Mouse (Mus musculus): ENCODE results near the gene Zfand3. TPM values are rescaled to one million over a fixed set of nuclear protein-coding genes. Genes with fewer than 3 reads are reported as not detected.

Zfand3 gene
- polyA plus RNA-seq, 1 experiment: 105 TPM

DNA sequence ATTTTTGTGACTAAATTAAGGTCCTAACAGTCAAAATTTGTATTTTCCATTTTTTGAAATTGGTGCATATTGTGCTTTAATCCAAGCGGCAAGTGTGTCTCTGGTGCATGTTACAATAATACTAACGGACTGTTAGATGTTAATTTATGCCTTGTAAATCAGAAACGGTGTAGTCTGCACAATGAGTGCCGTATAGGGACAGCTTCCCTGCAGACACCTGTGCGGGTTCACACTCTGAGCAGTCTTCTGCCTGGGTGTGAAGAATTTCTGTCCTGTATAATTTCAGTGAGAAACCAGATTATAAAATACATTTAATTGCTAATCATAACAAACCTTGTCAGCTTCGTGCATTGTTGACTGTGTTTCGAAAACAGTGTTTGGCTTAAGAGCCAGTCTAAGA is 124.7 kb downstream of the Zfand3 start:
- Histone ChIP-seq H3K4me3 (ENCODE audit: insufficient read depth, low read depth, low read length) (no peak overlapping the region), H3K4me1 (ENCODE audit: control insufficient read depth, insufficient read depth, insufficient read length, low read length) (peaks cover 15% of the 10 kb centered on the region), H3K27ac (replicated peaks; ENCODE audit: low read depth, low read length) (no peak overlapping the region)

DNA sequence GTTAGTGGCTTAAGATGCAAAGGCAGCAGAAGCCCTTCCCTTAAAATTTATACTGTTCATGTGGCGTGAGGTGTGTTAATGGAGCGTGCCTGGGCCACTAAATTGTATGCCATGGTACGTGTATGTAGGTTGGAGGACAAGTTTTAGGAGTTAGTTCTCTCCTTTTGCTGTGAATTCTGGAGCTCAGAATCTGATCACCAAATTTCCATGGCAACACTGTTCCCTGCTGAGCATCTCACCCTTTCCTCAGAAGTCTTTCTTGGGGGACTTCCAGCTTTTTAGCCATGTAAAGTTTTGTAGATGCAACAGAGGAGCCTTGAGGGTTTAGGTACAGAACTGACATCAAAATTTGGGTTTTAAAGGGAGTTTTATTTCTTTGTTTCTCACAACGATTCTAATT is 125.8 kb downstream of the Zfand3 start:
- peaks cover 15% of the 10 kb centered on the region for H3K4me1 ChIP-seq (ENCODE audit: control insufficient read depth, insufficient read depth, insufficient read length, low read length)
- H3K4me3 ChIP-seq (ENCODE audit: insufficient read depth, low read depth, low read length): no peak overlapping the region
- H3K27ac ChIP-seq (replicated peaks; ENCODE audit: low read depth, low read length): no peak overlapping the region

DNA sequence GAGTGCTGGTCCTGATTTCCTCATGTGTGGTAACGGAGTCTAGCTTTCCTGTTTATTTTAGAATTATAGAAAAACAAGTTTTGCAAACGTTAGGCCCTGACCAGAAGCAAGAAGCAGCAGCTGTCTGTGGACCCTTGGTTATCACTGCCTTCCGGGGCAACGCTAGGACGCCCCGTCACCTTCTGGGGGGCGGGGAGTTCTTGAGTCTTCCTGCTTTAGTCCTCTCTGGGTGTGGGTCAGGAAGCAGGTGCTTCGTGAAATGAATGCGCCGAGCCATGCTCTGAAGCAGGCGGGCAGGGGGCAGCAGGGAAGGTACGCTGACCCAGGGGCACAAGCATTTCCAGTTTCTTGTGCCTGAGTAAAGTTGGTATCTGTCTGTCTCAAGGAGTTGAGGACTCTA is 129.1 kb downstream of the Zfand3 start:
- no peak overlapping the region for H3K4me3 ChIP-seq (ENCODE audit: insufficient read depth, low read depth, low read length)
- no peak overlapping the region for H3K27ac ChIP-seq (replicated peaks; ENCODE audit: low read depth, low read length)
- peaks cover 11% of the 10 kb centered on the region; the same call in 1 of the 2 replicates for H3K4me1 ChIP-seq (ENCODE audit: control insufficient read depth, insufficient read depth, insufficient read length, low read length)

GRCm38 (mm10) chr17:30134955-30135735 is 130.6 kb downstream of the Zfand3 start:
- no peak overlapping the region for H3K27ac ChIP-seq (replicated peaks; ENCODE audit: low read depth, low read length)
- H3K4me1 ChIP-seq (ENCODE audit: control insufficient read depth, insufficient read depth, insufficient read length, low read length): peaks cover 11% of the 10 kb centered on the region; the same call in 1 of the 2 replicates
- H3K4me3 ChIP-seq (ENCODE audit: insufficient read depth, low read depth, low read length): no peak overlapping the region

- H3K4me3 ChIP-seq (ENCODE audit: insufficient read depth, low read depth, low read length): no peak overlapping the region
- H3K27ac ChIP-seq (replicated peaks; ENCODE audit: low read depth, low read length): no peak overlapping the region
- peaks cover 8% of the 10 kb centered on the region; the same call in 1 of the 2 replicates for H3K4me1 ChIP-seq (ENCODE audit: control insufficient read depth, insufficient read depth, insufficient read length, low read length)
Observed at GRCm38 (mm10) chr17:30135890-30136289, 131.4 kb downstream of the Zfand3 start.

DNA sequence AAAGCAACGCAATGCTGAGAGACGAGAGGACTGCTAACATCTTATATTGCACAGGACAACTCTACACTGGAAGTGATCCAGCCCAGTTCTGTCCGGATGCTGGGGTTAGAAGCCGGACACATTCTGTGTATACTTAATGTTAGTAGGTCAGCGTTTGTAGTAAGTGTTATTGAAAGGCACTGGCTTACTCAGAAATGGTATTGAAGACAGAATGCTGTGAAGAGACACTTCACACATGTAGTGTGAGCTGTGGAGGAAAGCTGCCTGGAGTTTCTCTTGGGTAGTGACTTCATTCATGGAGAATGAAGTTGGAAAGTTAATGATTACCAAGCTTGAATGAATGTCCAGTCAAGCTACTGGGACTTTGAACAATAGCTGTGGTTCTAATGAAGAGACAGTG is 132.2 kb downstream of the Zfand3 start:
- Histone ChIP-seq H3K27ac (replicated peaks; ENCODE audit: low read depth, low read length) (no peak overlapping the region), H3K4me1 (ENCODE audit: control insufficient read depth, insufficient read depth, insufficient read length, low read length) (peaks cover 6% of the 10 kb centered on the region; the same call in 1 of the 2 replicates), H3K4me3 (ENCODE audit: insufficient read depth, low read depth, low read length) (no peak overlapping the region)

DNA sequence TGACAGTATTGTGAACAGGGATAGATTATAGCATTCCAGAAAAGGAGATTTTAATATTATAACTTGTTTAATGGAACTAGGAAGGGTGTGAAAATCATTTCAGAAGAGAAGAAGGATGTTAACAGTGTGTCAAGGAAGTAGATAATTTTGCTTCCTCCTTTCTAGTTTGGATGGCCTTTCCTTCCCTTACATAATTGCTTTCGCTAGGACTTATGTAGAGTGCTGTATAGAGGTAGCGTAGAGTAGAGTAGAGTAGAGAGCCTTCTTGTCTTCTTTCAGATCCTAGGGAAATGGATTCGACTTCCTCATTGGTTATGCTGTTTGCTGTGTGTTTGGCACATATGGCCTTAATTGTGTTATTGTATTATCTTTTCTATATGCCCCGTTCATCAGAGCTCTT is 132.6 kb downstream of the Zfand3 start:
- Histone ChIP-seq H3K4me3 (ENCODE audit: insufficient read depth, low read depth, low read length) (no peak overlapping the region), H3K4me1 (ENCODE audit: control insufficient read depth, insufficient read depth, insufficient read length, low read length) (peaks cover 5% of the 10 kb centered on the region; the same call in 1 of the 2 replicates), H3K27ac (replicated peaks; ENCODE audit: low read depth, low read length) (no peak overlapping the region)

- Histone ChIP-seq H3K4me3 (ENCODE audit: insufficient read depth, low read depth, low read length) (no peak overlapping the region), H3K4me1 (ENCODE audit: control insufficient read depth, insufficient read depth, insufficient read length, low read length) (peaks cover 14% of the 10 kb centered on the region), H3K27ac (replicated peaks; ENCODE audit: low read depth, low read length) (no peak overlapping the region)
Observed at GRCm38 (mm10) chr17:30144114-30144513, 139.6 kb downstream of the Zfand3 start.

DNA sequence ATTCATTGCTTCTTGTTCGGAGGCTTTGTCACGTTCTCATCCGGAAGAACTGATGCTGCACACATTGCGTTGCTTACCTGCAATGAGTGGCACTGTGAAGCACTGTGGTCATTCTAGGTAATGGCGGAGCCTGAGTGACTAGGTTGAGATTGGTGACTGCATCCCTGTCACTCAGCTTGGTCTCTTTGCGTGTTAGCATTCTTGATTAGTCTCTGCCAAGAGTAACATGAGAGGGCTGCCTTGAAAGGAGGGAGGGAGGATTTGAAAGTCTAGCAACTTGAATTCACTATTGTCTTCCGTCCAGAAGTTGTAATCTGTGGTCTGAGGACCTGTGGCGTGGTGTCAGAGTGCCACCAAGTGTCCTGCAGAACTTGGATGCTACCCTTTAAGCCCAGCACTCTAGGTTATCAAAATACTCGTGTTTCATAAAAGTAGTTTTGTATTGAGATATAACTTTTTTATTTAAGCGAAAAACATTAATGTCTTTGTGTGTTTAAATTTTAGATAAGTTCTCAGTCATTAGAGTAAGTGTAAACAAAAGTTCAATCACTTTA is 141.1 kb downstream of the Zfand3 start:
- Histone ChIP-seq H3K4me3 (ENCODE audit: insufficient read depth, low read depth, low read length) (no peak overlapping the region), H3K27ac (replicated peaks; ENCODE audit: low read depth, low read length) (no peak overlapping the region), H3K4me1 (ENCODE audit: control insufficient read depth, insufficient read depth, insufficient read length, low read length) (peaks cover 14% of the 10 kb centered on the region)

DNA sequence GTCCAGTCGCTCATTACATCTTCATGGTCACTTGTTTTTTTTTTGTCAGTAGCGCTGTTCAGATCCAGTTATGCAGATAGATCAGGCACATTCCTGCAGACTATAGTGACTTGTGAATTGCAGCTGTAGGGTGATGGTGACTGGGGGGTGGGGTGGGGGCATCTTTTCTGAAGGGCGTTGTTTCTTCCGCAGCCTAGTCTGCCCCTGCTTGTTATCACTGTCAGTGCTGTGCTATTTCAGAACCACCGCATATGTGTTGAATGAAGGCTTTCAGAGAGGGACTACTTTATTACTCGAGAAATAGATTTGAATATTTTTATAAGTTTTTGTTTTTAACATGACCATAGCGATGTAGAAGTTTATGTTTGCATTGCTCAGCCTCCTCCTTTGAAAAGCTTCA is 142.0 kb downstream of the Zfand3 start:
- no peak overlapping the region for H3K27ac ChIP-seq (replicated peaks; ENCODE audit: low read depth, low read length)
- peaks cover 14% of the 10 kb centered on the region for H3K4me1 ChIP-seq (ENCODE audit: control insufficient read depth, insufficient read depth, insufficient read length, low read length)

DNA sequence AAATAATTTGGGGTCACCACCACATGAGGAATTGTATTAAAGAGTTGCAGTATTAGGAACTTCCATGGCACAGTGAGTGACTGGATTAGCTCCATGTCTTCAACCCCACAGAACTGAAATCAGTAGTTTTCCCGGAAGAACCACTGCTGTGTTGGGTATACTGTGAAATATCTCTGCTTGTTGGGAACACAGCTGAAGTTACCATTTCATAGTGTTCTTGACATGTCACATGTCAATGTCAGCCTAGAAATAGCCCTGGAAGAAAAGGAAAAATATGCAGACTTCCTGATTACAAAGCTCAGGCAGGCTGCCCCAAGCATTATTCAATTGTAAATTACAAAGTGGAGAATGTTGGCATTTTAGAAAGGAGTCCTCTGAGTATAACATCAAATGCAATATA is 143.4 kb downstream of the Zfand3 start:
- Histone ChIP-seq H3K27ac (replicated peaks; ENCODE audit: low read depth, low read length) (no peak overlapping the region), H3K4me3 (ENCODE audit: insufficient read depth, low read depth, low read length) (no peak overlapping the region), H3K4me1 (ENCODE audit: control insufficient read depth, insufficient read depth, insufficient read length, low read length) (peaks cover 21% of the 10 kb centered on the region)

More for the DNA sequence above, 142.0 kb downstream of the Zfand3 start:
- no peak overlapping the region for H3K4me3 ChIP-seq (ENCODE audit: insufficient read depth, low read depth, low read length)

- no peak overlapping the region for H3K27ac ChIP-seq (replicated peaks; ENCODE audit: low read depth, low read length)
- peaks cover 21% of the 10 kb centered on the region for H3K4me1 ChIP-seq (ENCODE audit: control insufficient read depth, insufficient read depth, insufficient read length, low read length)
- no peak overlapping the region for H3K4me3 ChIP-seq (ENCODE audit: insufficient read depth, low read depth, low read length)
Observed at GRCm38 (mm10) chr17:30148320-30148719, 143.8 kb downstream of the Zfand3 start.

- H3K27ac ChIP-seq (replicated peaks; ENCODE audit: low read depth, low read length): no peak overlapping the region
- no peak overlapping the region for H3K4me3 ChIP-seq (ENCODE audit: insufficient read depth, low read depth, low read length)
- peaks cover 25% of the 10 kb centered on the region for H3K4me1 ChIP-seq (ENCODE audit: control insufficient read depth, insufficient read depth, insufficient read length, low read length)
Observed at GRCm38 (mm10) chr17:30149911-30150310, 145.4 kb downstream of the Zfand3 start.

- Histone ChIP-seq H3K4me3 (ENCODE audit: insufficient read depth, low read depth, low read length) (no peak overlapping the region), H3K4me1 (ENCODE audit: control insufficient read depth, insufficient read depth, insufficient read length, low read length) (peaks cover 17% of the 10 kb centered on the region), H3K27ac (replicated peaks; ENCODE audit: low read depth, low read length) (no peak overlapping the region)
Observed at GRCm38 (mm10) chr17:30154144-30154543, 149.6 kb downstream of the Zfand3 start.

DNA sequence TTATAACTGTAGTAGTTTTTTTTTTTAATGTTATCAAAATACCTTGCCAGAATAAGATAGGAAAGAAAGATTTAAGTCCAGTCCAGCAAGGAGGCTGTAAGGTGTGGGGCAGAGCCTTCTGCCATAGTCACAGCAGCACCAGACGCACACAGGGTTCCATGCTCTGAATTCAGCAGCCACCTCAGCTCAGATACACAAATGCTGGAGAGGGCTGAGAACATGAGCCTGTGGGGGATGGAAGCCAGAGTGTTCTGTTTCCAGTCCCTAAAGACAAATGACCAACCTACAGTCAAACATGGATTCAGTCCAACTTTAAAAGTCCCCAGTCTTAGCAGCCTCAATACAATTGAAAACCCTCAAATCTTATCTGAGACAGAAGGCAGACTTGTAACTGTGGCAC is 150.3 kb downstream of the Zfand3 start:
- Histone ChIP-seq H3K4me3 (ENCODE audit: insufficient read depth, low read depth, low read length) (no peak overlapping the region), H3K27ac (replicated peaks; ENCODE audit: low read depth, low read length) (no peak overlapping the region), H3K4me1 (ENCODE audit: control insufficient read depth, insufficient read depth, insufficient read length, low read length) (peaks cover 17% of the 10 kb centered on the region)

DNA sequence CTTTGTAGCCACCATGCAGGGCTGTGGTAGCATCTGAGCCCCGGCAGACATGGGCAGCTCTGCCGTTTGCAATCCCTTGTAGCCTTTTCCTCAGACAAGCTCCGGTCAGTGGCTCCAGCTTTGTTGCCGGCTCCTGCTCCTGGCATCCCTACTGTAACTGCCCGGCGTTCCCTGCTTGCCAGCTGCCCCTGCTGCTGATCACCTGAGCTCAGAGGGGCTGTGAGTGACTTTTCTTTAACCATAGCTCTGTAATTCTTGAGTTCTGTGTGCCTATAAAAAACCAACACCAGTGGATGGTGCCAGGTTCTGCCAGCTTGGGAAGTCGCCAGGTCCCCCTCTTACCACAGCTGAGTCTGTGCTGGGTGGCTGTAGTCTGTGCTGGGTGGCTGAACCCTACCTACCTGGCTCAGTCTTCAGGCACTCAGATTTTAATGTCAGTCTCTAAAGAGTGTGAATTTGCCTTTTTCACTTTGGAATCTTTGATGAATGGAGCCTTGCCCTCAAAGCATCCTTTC is 150.9 kb downstream of the Zfand3 start:
- H3K4me3 ChIP-seq (ENCODE audit: insufficient read depth, low read depth, low read length): no peak overlapping the region
- H3K4me1 ChIP-seq (ENCODE audit: control insufficient read depth, insufficient read depth, insufficient read length, low read length): peaks cover 17% of the 10 kb centered on the region
- no peak overlapping the region for H3K27ac ChIP-seq (replicated peaks; ENCODE audit: low read depth, low read length)
